Mouse (Mus musculus) midbrain, embryonic 10.5 days (tissue): ENCODE measurements around the gene Rasgrp3. TPM values are rescaled to one million over a fixed set of nuclear protein-coding genes. Genes with fewer than 3 reads are reported as not detected.

ENCODE experiments used
- DNase-seq: peaks from one replicate; pipeline ENCODE4 v3.0.0-alpha.2; 2017; ENCODE audit warnings: low spot score
- H3K27ac ChIP-seq: fragments of 300-500 bp; sonication (generic); replicated peaks from 2 replicates; pipeline ENCODE4 v1.5.1; 2016; ENCODE audit warnings: mild to moderate bottlenecking
- H3K27me3 ChIP-seq: fragments of 300-500 bp; sonication (generic); 2 replicates; pipeline ENCODE4 v1.6.1; 2016; ENCODE audit warnings: low read depth, mild to moderate bottlenecking; ENCODE audit not compliant: poor library complexity, severe bottlenecking
- H3K36me3 ChIP-seq: fragments of 300-500 bp; sonication (generic); 2 replicates; pipeline ENCODE4 v1.6.1; 2016; ENCODE audit warnings: mild to moderate bottlenecking, moderate library complexity
- H3K4me1 ChIP-seq: fragments of 300-500 bp; sonication (generic); 2 replicates; pipeline ENCODE4 v1.6.1; 2016
- H3K4me3 ChIP-seq: fragments of 300-500 bp; sonication (generic); 2 replicates; pipeline ENCODE4 v1.5.1; 2016; ENCODE audit warnings: mild to moderate bottlenecking, moderate library complexity
- H3K9me3 ChIP-seq: fragments of 300-500 bp; sonication (generic); replicated peaks from 2 replicates; pipeline ENCODE4 v1.6.1; 2016; ENCODE audit warnings: mild to moderate bottlenecking
- WGBS: fragments of 180-500 bp; shearing (Covaris S2); methylation state at CpG from one replicate; pipeline ENCODE4 v1.1.7; 2016; 5-methylcytosine and 5-hydroxymethylcytosine counted together
- polyA plus RNA-seq: library from polyadenylated mRNA; unstranded; fragments of >200 nt; fragmentation: Nextera tagmentation; extraction: Ambion mirVana; gene quantifications from 2 replicates; pipeline ENCODE4 v1.2.1, GENCODE M21; 2016

Gene Rasgrp3
- 6.3 and 7.5 TPM in 2 replicates for polyA plus RNA-seq

DNA sequence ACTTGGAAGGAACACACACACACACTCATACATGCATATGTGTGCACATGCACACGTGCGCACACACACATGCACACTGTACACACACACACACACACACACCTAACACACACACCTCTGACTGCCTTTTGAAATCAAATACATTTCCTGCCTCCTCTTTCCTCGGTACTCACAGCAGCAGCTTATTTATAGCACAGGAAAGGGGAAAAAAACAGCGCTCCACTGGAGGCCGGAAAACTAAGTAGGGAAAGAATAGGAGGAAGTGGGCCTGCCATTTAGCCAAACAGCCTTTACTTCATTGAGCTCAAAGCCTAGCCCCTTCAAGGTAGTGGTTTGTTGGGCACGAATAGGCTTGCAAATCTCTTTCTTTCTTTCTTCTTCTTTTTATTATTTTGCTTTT lies at the start of gene Rasgrp3:
Gene Rasgrp3, plus strand, starts transcription at position 298 of the 400 bp plus-strand sequence.
- Histone ChIP-seq H3K27ac (no peak within 1 kb of the TSS), H3K9me3 (no peaks in the 10 kb centered on the region), H3K36me3 (no peaks in the 10 kb centered on the region), H3K4me3 (no peak within 1 kb of the TSS), H3K4me1 (peaks cover 30% of the 10 kb centered on the region), H3K27me3 (no peaks in the 10 kb centered on the region)
- 74% methylated on average over 6 of the region's 6 CpGs for WGBS
- DNase-seq = no peak

DNA sequence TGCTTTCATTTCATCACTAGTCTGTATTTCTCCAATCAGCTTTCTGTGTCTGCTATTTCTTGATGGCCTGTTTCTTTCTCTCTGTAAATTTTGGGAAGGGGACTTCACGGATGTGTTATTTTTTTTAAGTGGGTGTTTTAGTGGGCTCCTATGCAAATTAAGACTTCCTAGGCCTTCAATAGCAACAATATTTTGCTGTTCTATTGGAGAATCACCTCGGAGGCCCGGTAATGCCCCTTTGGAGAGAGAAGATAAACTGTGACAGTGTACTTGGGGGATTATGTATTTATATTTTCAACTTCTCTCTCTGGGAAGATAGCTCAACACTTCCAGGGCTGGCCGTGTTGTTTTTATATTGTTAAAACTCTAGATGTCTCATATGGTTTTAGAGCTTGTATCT lies 47.3 kb upstream of the Rasgrp3 start:
- DNase-seq = no peak
- Histone ChIP-seq H3K4me3 (no peak overlapping the region), H3K27ac (no peak overlapping the region), H3K27me3 (no peaks in the 10 kb centered on the region), H3K9me3 (no peaks in the 10 kb centered on the region), H3K36me3 (peaks cover 6% of the 10 kb centered on the region; the same call in 1 of the 2 replicates), H3K4me1 (no peaks in the 10 kb centered on the region)
- 84% methylated on average over 4 of the region's 4 CpGs for WGBS

DNA sequence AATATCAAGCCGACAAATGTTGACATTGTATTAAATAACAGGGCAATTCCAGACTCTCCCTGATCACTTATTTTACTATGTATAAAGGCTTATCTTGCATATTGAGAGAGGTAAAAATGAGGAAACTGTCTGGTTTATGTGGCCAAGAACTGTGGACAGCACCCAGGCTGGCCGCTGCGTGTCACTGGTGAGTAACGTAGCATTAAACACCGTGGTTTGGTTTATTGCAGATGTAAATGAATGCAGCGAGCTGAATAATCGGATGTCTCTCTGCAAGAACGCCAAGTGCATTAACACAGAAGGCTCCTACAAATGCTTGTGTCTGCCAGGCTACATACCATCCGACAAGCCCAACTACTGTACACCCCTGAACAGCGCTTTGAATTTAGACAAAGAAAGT lies 45.6 kb upstream of the Rasgrp3 start:
- WGBS = 95% methylated on average over 10 of the region's 10 CpGs
- no peaks in the 10 kb centered on the region for H3K4me1 ChIP-seq

DNA sequence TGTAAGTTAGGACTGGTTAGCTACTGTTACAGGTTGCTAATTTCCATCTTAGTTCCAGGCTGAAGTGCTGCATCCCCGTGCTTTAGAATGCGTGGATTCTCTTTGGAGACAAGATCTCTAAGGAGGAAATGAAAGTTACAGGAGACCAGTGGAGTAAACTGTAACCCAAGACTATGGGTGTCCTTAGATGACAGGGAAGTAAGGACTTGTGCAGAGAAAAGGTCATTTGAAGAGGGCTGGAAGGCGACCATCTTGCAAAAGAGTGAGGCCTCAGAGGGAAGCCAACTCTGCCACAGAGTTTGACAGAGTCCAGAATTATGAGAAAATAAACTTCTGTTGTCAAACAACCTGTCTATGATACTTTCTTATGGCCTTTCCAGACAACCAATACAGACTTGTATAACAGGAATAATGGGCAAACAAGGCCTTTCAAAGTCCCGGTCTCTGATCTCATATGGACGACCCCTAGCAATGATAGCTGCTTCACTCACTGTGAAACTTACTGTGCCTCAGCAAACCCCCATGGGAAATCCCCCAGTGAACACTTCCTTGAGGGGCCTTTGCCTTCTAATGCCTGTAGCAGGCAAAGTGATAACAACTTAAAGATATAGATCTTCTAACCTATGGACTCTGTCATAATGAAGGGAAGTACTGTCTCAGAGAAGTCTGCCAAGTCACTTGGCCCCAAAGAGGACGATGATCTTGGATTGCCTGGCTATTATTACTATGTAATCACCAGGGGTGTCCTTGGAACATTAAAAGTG lies 44.1 kb upstream of the Rasgrp3 start:
- DNase-seq = no peak
- Histone ChIP-seq H3K36me3 (peaks cover 6% of the 10 kb centered on the region; the same call in 1 of the 2 replicates), H3K4me1 (no peaks in the 10 kb centered on the region), H3K27ac (no peak overlapping the region), H3K4me3 (no peak overlapping the region), H3K9me3 (no peaks in the 10 kb centered on the region), H3K27me3 (no peaks in the 10 kb centered on the region)
- WGBS = 89% methylated on average over 6 of the region's 6 CpGs

More for the DNA sequence above, 45.6 kb upstream of the Rasgrp3 start:
- no peak for DNase-seq
- H3K36me3 ChIP-seq = peaks cover 6% of the 10 kb centered on the region; the same call in 1 of the 2 replicates
- no peak overlapping the region for H3K27ac ChIP-seq
- H3K4me3 ChIP-seq = no peak overlapping the region
- no peaks in the 10 kb centered on the region for H3K9me3 ChIP-seq
- H3K27me3 ChIP-seq = no peaks in the 10 kb centered on the region

DNA sequence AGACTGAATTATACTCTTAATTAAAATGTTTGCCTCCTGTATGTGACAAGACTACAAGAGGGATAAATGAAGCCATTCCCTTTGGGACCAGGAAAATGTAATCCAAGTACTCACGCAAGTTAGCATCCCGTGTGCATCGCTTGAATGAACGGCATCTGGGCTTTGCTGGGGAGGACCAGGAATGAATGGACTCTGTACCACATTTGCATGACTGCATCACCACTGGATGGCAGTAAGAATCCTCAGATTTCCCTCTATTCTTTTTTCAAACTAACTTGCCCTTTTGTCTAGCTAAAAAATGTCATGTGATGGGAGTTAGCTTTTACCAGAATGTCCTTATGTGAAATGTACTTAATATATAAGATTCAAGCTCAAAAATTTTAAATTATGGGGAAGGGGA lies 29.3 kb upstream of the Rasgrp3 start:
- H3K27me3 ChIP-seq = no peaks in the 10 kb centered on the region
- 70% methylated on average over 4 of the region's 4 CpGs for WGBS

DNA sequence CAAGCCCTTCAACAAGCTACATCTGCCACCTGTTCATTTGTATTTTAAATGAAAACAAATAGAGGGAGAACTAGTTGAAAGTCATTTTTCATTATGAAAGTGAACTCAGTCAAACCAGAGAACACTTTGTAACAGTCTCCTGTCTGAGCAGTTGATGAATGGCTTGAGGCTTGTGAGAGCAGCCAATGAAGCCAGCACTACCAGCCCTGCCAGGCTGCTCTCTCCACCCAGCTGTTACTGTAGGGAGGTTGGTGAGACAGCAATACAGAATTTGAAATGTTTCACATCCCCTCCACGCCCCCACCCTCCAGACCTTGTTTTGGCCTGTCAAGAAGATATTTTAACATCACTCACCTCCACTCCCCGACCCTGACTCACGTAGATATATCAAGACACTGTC lies 18.8 kb upstream of the Rasgrp3 start:
- WGBS = 88% methylated on average over 3 of the region's 3 CpGs
- DNase-seq = no peak

More for the DNA sequence above, 29.3 kb upstream of the Rasgrp3 start:
- H3K36me3 ChIP-seq = no peaks in the 10 kb centered on the region
- no peaks in the 10 kb centered on the region for H3K9me3 ChIP-seq
- DNase-seq = no peak
- no peak overlapping the region for H3K27ac ChIP-seq
- no peaks in the 10 kb centered on the region for H3K4me1 ChIP-seq
- H3K4me3 ChIP-seq = no peak overlapping the region

DNA sequence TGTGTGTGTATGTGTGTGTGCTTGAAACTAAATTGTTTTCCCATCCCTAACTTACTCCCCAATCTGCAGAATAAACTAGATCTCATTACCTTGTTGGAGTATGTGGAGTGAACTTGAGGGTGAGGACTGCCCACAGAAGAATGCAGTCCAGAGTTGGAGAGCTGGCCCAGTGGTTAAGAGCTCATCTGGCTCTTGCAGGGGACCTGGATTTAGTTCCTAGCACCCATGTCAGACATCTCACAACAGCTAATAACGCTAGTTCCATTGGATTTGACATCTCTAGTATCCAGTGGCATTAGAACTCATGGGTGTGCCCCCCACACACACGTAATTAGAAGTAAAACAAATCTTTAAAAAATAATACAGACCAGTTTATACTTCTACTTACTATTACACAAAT lies 1.5 kb upstream of the Rasgrp3 start:
- 92% methylated on average over 2 of the region's 2 CpGs for WGBS

More for the DNA sequence above, 18.8 kb upstream of the Rasgrp3 start:
- peaks cover 4% of the 10 kb centered on the region for H3K9me3 ChIP-seq
- no peaks in the 10 kb centered on the region for H3K4me1 ChIP-seq
- no peak overlapping the region for H3K27ac ChIP-seq
- H3K4me3 ChIP-seq = no peak overlapping the region
- no peaks in the 10 kb centered on the region for H3K36me3 ChIP-seq
- no peaks in the 10 kb centered on the region for H3K27me3 ChIP-seq

DNA sequence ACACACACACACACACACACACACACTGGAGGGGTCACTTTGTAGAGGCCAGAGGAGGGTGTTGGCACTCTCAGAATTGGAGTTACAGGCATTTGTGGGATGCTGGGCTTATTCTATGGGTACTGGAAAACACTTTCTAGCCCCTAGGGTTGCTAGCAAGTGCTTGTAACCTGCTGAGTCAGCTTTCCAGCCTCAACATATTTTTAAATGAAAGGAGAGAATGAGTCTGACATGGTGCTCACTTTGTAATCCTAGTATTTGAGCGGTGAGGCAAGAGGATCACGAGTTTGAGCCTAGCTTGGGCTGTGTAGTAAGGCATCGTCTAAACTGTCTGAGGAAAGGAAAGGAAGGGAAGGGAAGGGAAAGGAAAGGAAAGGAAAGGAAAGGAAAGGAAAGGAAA lies 825 bp upstream of the Rasgrp3 start:
- no peak overlapping the region for H3K27ac ChIP-seq
- H3K4me3 ChIP-seq = no peak overlapping the region
- H3K9me3 ChIP-seq = no peaks in the 10 kb centered on the region
- 78% methylated on average over 3 of the region's 3 CpGs for WGBS
- H3K36me3 ChIP-seq = no peaks in the 10 kb centered on the region
- H3K4me1 ChIP-seq = peaks cover 30% of the 10 kb centered on the region
- DNase-seq = no peak
- no peaks in the 10 kb centered on the region for H3K27me3 ChIP-seq

More for the DNA sequence above, 1.5 kb upstream of the Rasgrp3 start:
- Histone ChIP-seq H3K27me3 (no peaks in the 10 kb centered on the region), H3K4me3 (no peak overlapping the region), H3K4me1 (peaks cover 27% of the 10 kb centered on the region), H3K27ac (no peak overlapping the region), H3K36me3 (no peaks in the 10 kb centered on the region), H3K9me3 (no peaks in the 10 kb centered on the region)
- no peak for DNase-seq

DNA sequence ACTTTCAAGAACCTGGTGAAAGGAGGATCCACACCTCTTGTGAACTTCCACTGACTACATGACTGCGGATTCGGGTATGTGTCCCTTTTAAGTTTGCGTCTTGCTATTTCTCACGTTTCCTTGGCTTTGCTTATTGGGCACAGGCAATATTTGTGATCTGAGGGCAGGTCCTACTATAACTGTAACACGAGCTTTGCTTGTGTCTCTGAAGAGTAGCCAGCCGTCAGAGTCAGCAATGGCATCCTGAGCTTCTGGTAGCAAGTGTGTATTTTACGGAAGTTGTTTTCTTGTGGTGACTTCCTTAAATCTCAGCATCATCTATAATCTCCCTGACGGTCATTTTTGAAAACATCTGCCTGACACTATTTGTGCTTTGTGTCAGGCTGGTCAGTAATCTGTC lies 399 bp downstream of the Rasgrp3 start:
- Histone ChIP-seq H3K4me3 (no peak overlapping the region), H3K27me3 (no peaks in the 10 kb centered on the region), H3K9me3 (no peaks in the 10 kb centered on the region), H3K27ac (no peak overlapping the region), H3K4me1 (peaks cover 30% of the 10 kb centered on the region), H3K36me3 (no peaks in the 10 kb centered on the region)
- 83% methylated on average over 8 of the region's 8 CpGs for WGBS
- no peak for DNase-seq

DNA sequence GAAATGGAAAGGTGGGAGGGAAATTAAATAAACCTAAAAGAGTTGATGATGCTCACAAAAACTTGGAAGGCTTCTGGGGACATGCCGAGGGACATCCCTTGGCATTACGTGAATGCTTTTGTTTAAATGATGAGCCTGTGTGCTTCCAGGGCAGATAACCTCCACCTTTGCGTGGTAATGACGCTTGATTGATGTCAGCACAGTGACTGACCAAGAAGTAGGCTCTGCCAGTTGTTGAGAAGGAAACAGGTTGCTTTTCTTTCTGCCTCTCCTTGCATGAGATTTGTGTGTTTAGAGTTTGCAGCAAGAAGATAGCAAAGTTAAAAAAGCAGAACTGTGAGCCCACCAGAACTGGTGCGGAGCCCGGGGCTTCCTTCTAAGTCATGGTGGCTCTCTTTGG lies 1.1 kb downstream of the Rasgrp3 start:
- no peaks in the 10 kb centered on the region for H3K9me3 ChIP-seq
- peaks cover 30% of the 10 kb centered on the region for H3K4me1 ChIP-seq
- H3K4me3 ChIP-seq = no peak overlapping the region
- 86% methylated on average over 6 of the region's 6 CpGs for WGBS
- no peak overlapping the region for H3K27ac ChIP-seq
- H3K36me3 ChIP-seq = no peaks in the 10 kb centered on the region
- no peak for DNase-seq
- no peaks in the 10 kb centered on the region for H3K27me3 ChIP-seq

DNA sequence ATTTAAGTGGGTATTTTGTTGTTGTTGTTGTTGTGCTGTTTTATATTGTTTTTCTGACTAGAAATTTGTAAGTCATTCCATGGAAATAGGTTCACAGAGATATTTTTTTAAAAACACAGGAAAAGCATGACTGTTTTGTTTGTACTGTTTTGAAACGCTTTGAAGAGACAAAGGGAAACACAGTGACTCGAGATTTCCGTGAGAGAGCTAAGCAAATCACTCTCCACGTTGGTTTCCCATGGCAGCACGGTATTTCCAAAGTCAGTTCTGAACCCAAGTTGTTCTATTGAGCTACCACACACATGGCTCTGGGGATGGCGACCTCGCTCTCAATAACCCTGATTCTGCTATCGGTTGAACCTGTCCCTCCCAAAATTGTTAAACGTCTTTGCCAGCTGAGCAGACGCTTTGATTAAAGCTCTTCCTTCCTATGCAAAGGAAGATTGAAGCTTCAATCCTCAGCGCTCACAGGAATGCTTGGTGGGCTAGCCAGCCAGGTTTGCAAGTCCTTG lies 1.6 kb downstream of the Rasgrp3 start:
- Histone ChIP-seq H3K4me1 (peaks cover 27% of the 10 kb centered on the region), H3K27me3 (no peaks in the 10 kb centered on the region), H3K9me3 (no peaks in the 10 kb centered on the region), H3K27ac (no peak overlapping the region), H3K36me3 (no peaks in the 10 kb centered on the region), H3K4me3 (no peak overlapping the region)
- 74% methylated on average over 11 of the region's 11 CpGs for WGBS
- DNase-seq = no peak

DNA sequence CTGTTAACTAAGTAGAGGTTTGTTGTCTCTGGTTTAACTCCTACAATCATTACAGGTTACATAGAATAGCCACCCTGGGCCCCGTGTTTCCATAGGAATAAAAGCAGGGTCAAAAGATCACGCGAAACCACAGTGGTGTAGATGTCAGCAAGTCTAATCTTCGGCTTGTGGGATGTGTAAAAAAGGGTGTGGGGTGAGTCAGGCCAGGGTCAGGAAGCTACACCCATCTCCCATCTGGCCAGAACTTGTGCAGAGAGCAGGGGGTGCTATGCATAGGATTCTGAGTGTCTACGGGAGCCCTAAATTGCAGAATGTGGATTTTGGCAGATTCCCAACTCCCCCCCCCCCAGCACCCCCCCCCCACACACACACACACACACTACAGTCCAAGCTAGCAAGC lies 2.5 kb downstream of the Rasgrp3 start:
- H3K27ac ChIP-seq = no peak overlapping the region; the same call in 1 of the 2 replicates
- H3K4me1 ChIP-seq = peaks cover 18% of the 10 kb centered on the region
- no peaks in the 10 kb centered on the region for H3K9me3 ChIP-seq
- no peaks in the 10 kb centered on the region for H3K27me3 ChIP-seq
- no peak for DNase-seq
- H3K36me3 ChIP-seq = no peaks in the 10 kb centered on the region
- WGBS = 60% methylated on average over 5 of the region's 5 CpGs
- no peak overlapping the region for H3K4me3 ChIP-seq

DNA sequence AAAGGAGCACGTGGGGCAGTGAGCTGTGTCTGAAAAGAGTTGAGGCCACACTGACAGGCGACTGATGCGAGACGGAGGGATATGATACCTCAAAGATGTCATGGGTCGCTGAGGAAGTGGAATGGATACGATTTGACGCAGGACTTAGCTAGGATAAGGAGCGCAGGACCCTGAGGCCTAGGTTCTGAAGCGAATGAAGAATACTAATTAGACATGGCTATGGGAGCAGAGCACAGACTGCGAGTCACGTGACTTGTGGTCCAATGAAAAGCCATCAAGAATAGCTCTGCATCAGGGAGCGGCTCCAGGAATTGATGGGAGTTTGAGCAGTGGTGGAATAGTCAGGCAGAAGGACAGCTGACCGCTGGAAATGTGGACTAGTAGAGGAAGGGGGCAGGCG lies 3.4 kb downstream of the Rasgrp3 start:
- H3K27ac ChIP-seq = no peak overlapping the region
- H3K4me1 ChIP-seq = peaks cover 17% of the 10 kb centered on the region
- H3K9me3 ChIP-seq = no peaks in the 10 kb centered on the region
- H3K4me3 ChIP-seq = no peak overlapping the region
- no peak for DNase-seq
- no peaks in the 10 kb centered on the region for H3K36me3 ChIP-seq
- WGBS = 76% methylated on average over 14 of the region's 14 CpGs
- H3K27me3 ChIP-seq = no peaks in the 10 kb centered on the region
